Mouse (Mus musculus) kidney, postnatal 0 days (tissue): ENCODE data around the gene Tmprss11a. TPM values are rescaled to one million over a fixed set of nuclear protein-coding genes. Genes with fewer than 3 reads are reported as not detected.

Source experiments
- ATAC-seq: fragments of 200-750 bp; cut with Nextera tagmentation; replicated peaks from 2 replicates; pipeline ENCODE4 v1.8.0; 2017; ENCODE audit warnings: low read depth, moderate number of reproducible peaks, moderate TSS enrichment, moderate library complexity; ENCODE audit not compliant: low FRiP score
- DNase-seq: peaks from one replicate; pipeline ENCODE4 v3.0.0-alpha.2; 2016; ENCODE audit warnings: low spot score
- H3K27ac ChIP-seq: fragments of 300-500 bp; sonication (generic); 2 replicates; pipeline ENCODE4 v1.5.1; 2014; ENCODE audit warnings: mild to moderate bottlenecking
- H3K27me3 ChIP-seq: fragments of 300-500 bp; sonication (generic); 2 replicates; pipeline ENCODE4 v1.6.1; 2014; ENCODE audit warnings: low read length, mixed read lengths; ENCODE audit not compliant: insufficient read depth
- H3K36me3 ChIP-seq: fragments of 300-500 bp; sonication (generic); 2 replicates; pipeline ENCODE4 v1.6.1; 2014; ENCODE audit warnings: low read length, mixed read lengths; ENCODE audit not compliant: insufficient read depth
- H3K4me1 ChIP-seq: fragments of 300-500 bp; sonication (generic); replicated peaks from 2 replicates; pipeline ENCODE4 v1.6.1; 2014; ENCODE audit warnings: antibody characterized with exemption, low read length, mixed read lengths; ENCODE audit not compliant: insufficient read depth
- H3K4me2 ChIP-seq: fragments of 300-500 bp; sonication (generic); 2 replicates; pipeline ENCODE4 v1.6.1; 2014; ENCODE audit warnings: mild to moderate bottlenecking, low read length, moderate library complexity, mixed read lengths
- H3K4me3 ChIP-seq: fragments of 300-500 bp; sonication (generic); replicated peaks from 2 replicates; pipeline ENCODE4 v1.5.1; 2014; ENCODE audit warnings: low read depth, low read length
- H3K9ac ChIP-seq: fragments of 300-500 bp; sonication (generic); 2 replicates; pipeline ENCODE4 v1.6.1; 2014; ENCODE audit warnings: low read depth, low read length
- H3K9me3 ChIP-seq: fragments of 300-500 bp; sonication (generic); replicated peaks from 2 replicates; pipeline ENCODE4 v1.6.1; 2016; ENCODE audit warnings: low read length, inconsistent platforms, mixed read lengths
- CTCF ChIP-seq: IDR thresholded peaks from 2 replicates; pipeline ENCODE4 v1.5.1; 2016; ENCODE audit warnings: antibody characterized with exemption, low read depth, mild to moderate bottlenecking, moderate library complexity
- WGBS: fragments of 180-500 bp; shearing (Covaris S2); extraction: QIAGEN DNeasy Blood & Tissue Kit; methylation state at CpG from one replicate; pipeline ENCODE4 v1.1.7; 2014; 5-methylcytosine and 5-hydroxymethylcytosine counted together
- polyA plus RNA-seq: library from polyadenylated mRNA; unstranded; fragments of >200 nt; fragmentation: Nextera tagmentation; extraction: Ambion mirVana; gene quantifications from 2 replicates; pipeline ENCODE4 v1.2.1, GENCODE M21; 2015

The Tmprss11a gene
- polyA plus RNA-seq = 0.09 TPM in 1 of 2 replicates, not detected in the other

DNA sequence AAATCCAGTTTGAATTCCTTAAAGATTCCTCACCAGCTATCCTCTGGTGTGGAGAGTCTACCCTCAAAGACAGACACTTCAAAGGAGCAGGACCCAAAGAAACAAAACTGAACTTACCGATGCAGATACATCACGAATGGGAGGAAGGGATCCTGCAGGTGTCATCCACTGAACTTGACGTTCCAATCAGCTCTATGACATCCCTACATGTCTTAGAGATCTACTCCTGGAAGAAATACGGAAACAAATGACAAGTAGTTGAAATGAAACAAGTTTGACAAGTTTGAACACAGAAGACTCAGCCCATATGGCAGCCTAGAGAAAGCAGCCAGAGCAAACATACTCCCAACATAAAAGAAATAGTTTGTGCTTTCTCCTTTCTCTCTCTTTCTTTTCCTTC lies at the start of gene Tmprss11a:
TSS of gene Tmprss11a (minus strand) at position 101 of the 400 bp plus-strand sequence.
- ATAC-seq (no peak), DNase-seq (no peak)
- Histone ChIP-seq H3K9ac (no peak within 1 kb of the TSS), H3K9me3 (no peaks in the 10 kb centered on the region), H3K4me1 (no peaks in the 10 kb centered on the region), H3K27me3 (no peaks in the 10 kb centered on the region), H3K36me3 (no peaks in the 10 kb centered on the region), H3K27ac (no peak within 1 kb of the TSS), H3K4me2 (no peak within 1 kb of the TSS), H3K4me3 (no peak within 1 kb of the TSS)
- WGBS = 74% methylated on average over 4 of the region's 4 CpGs
- no peak for TF ChIP-seq CTCF

DNA sequence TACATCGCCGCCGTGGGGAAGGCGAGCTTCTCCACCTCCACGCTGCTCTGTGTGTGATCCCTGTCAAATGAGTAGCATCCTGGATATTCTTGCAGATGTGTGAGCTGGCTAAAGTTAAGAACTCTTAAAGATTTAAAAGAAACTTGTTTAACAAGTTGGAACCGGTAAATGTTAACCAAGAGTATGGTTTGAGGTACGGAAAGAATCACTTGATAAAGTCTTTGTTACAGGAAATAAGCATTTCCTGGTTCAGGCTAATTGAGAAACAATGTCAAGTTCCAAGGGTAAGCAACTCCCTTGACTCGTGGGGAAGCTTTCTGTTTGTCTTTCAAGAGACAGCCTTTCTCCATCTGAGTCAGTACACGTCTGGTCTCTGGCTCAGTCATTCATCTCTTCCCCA lies 49.7 kb upstream of the Tmprss11a start, which contains the start of gene Tmprss11g:
TSS of gene Tmprss11g (minus strand) at position 101 of the 400 bp plus-strand sequence.
- ATAC-seq (no peak), DNase-seq (no peak)
- Histone ChIP-seq H3K4me1 (no peaks in the 10 kb centered on the region), H3K4me2 (no peak within 1 kb of the TSS), H3K9me3 (no peaks in the 10 kb centered on the region), H3K36me3 (no peaks in the 10 kb centered on the region), H3K27ac (no peak within 1 kb of the TSS), H3K9ac (no peak within 1 kb of the TSS), H3K27me3 (no peaks in the 10 kb centered on the region), H3K4me3 (no peak within 1 kb of the TSS)
- TF ChIP-seq CTCF = no peak
- WGBS = 69% methylated on average over 9 of the region's 9 CpGs

DNA sequence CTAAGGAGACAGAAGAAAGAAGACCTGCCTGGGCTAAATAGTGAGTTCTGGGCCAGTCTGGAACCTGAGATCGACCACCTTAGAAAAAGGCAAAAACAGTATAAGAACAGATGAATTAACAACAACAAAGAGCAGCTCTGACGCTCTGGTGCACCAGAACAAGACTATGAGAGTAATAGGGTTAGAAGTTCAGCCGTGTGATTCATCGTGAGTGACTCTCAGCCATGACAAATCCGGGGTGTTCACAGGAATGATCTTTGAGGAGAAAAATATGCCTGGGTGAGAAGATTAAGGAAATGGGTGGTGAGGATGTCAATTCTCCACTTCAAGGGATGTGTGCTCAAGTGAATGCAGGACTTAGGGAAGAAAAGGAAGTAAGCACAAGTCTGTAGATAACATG lies 42.7 kb upstream of the Tmprss11a start:
- no peak for DNase-seq
- H3K9ac ChIP-seq = no peak overlapping the region

GRCm38 (mm10) chr5:86493453-86493852 lies 24.7 kb upstream of the Tmprss11a start:
- no peak for TF ChIP-seq CTCF
- no peak overlapping the region for H3K4me3 ChIP-seq
- H3K27me3 ChIP-seq = no peaks in the 10 kb centered on the region
- H3K4me1 ChIP-seq = no peaks in the 10 kb centered on the region
- no peak overlapping the region for H3K4me2 ChIP-seq
- no peak overlapping the region for H3K9ac ChIP-seq
- no peak overlapping the region for H3K27ac ChIP-seq
- no peaks in the 10 kb centered on the region for H3K36me3 ChIP-seq
- DNase-seq (no peak), ATAC-seq (no peak)
- WGBS = 64% methylated on average over 1 of the region's 1 CpGs
- H3K9me3 ChIP-seq = no peaks in the 10 kb centered on the region

More for the DNA sequence above, 42.7 kb upstream of the Tmprss11a start:
- no peaks in the 10 kb centered on the region for H3K36me3 ChIP-seq
- H3K4me3 ChIP-seq = no peak overlapping the region
- no peak overlapping the region for H3K4me2 ChIP-seq
- H3K9me3 ChIP-seq = no peaks in the 10 kb centered on the region
- ATAC-seq = no peak
- H3K27ac ChIP-seq = no peak overlapping the region
- H3K27me3 ChIP-seq = no peaks in the 10 kb centered on the region
- WGBS = 64% methylated on average over 5 of the region's 5 CpGs
- no peaks in the 10 kb centered on the region for H3K4me1 ChIP-seq
- no peak for TF ChIP-seq CTCF

- peak; percentile 57 for TF ChIP-seq CTCF
- ATAC-seq (no peak), DNase-seq (peak; percentile 39)
- H3K4me1 ChIP-seq = no peaks in the 10 kb centered on the region
- H3K4me3 ChIP-seq = no peak overlapping the region
- no peak overlapping the region for H3K4me2 ChIP-seq
- H3K9ac ChIP-seq = no peak overlapping the region
- H3K27me3 ChIP-seq = no peaks in the 10 kb centered on the region
- H3K27ac ChIP-seq = no peak overlapping the region
- no peaks in the 10 kb centered on the region for H3K36me3 ChIP-seq
- 74% methylated on average over 2 of the region's 2 CpGs for WGBS
- H3K9me3 ChIP-seq = no peaks in the 10 kb centered on the region
Observed at GRCm38 (mm10) chr5:86482562-86482961, 13.8 kb upstream of the Tmprss11a start.

GRCm38 (mm10) chr5:86482031-86482430 lies 13.2 kb upstream of the Tmprss11a start:
- H3K9ac ChIP-seq = no peak overlapping the region
- H3K4me3 ChIP-seq = no peak overlapping the region
- WGBS = 70% methylated on average over 1 of the region's 1 CpGs
- no peak overlapping the region for H3K27ac ChIP-seq
- TF ChIP-seq CTCF = no peak
- no peak for DNase-seq
- no peak for ATAC-seq
- H3K36me3 ChIP-seq = no peaks in the 10 kb centered on the region
- no peaks in the 10 kb centered on the region for H3K4me1 ChIP-seq
- H3K9me3 ChIP-seq = no peaks in the 10 kb centered on the region
- H3K4me2 ChIP-seq = no peak overlapping the region
- no peaks in the 10 kb centered on the region for H3K27me3 ChIP-seq

DNA sequence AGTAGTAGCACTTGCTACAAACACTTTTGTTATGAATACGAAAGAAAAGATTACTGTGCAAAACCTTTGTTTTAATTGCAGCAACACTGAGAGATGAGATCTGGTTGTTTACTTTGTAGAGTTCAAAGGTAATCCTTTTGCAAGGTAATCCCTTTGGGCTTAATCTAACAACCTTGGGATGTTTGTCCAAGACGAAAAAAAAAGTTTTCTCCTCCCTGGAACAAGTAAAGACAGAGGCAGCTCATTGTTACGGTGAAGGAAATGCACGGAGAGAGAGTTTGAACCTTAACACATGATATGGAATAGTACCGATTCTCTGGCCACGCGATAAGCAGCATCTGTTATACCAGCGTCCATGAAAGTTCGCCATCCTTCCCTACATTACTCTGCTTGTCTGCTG lies 5.1 kb upstream of the Tmprss11a start:
- no peak for TF ChIP-seq CTCF
- no peak overlapping the region for H3K27ac ChIP-seq

More for the DNA sequence above, 5.1 kb upstream of the Tmprss11a start:
- WGBS = 71% methylated on average over 9 of the region's 9 CpGs
- Histone ChIP-seq H3K4me3 (no peak overlapping the region), H3K9me3 (no peaks in the 10 kb centered on the region), H3K27me3 (no peaks in the 10 kb centered on the region), H3K9ac (no peak overlapping the region), H3K4me2 (no peak overlapping the region), H3K36me3 (no peaks in the 10 kb centered on the region), H3K4me1 (no peaks in the 10 kb centered on the region)
- DNase-seq = no peak
- no peak for ATAC-seq
